In genomic region chr6:52260654-52261575, GRCm38 (mm10) we compare ENCODE assay signal across 8 mouse cellular contexts. TPM values are rescaled to one million over a fixed set of nuclear protein-coding genes. Genes with fewer than 3 reads are reported as not detected.
A peak's percentile ranks its signal among the peaks of the same experiment; 100 is the strongest.
DNase-seq lines count a peak whose midpoint lies in the region; ATAC-seq lines count a peak whose summit lies in the region.

Hoxa13 (minus strand) TSS chr6:52260880.

- H3K4me1 ChIP-seq in heart, embryonic 16.5 days (ENCODE audit: control insufficient read depth, insufficient read depth, low read length): peaks cover 10% of the 10 kb centered on the region
- peaks cover 14% of the 10 kb centered on the region for H3K4me1 ChIP-seq in hindbrain, embryonic 15.5 days (replicated peaks)
- H3K4me1 ChIP-seq in midbrain, embryonic 14.5 days (ENCODE audit: control insufficient read depth, insufficient read depth, low read length): no peaks in the 10 kb centered on the region

- peak; percentile 63; the same call in 1 of the 2 replicates for ATAC-seq in heart, embryonic 16.5 days (replicated peaks; ENCODE audit: extremely low read depth, insufficient read depth, low FRiP score)
- ATAC-seq in hindbrain, embryonic 15.5 days (ENCODE audit: low FRiP score, low read depth): no peak
- no peak; the same call in 1 of the 2 replicates for ATAC-seq in midbrain, embryonic 14.5 days (ENCODE audit: low FRiP score, low TSS enrichment)
- ATAC-seq in megakaryocyte progenitor cell, adult 5-6 weeks (replicated peaks; ENCODE audit: poor library complexity): no peak

- H3K9me3 ChIP-seq in heart, embryonic 16.5 days (replicated peaks; ENCODE audit: control insufficient read depth, low read length): no peaks in the 10 kb centered on the region
- H3K9me3 ChIP-seq in hindbrain, embryonic 15.5 days: no peaks in the 10 kb centered on the region
- no peaks in the 10 kb centered on the region for H3K9me3 ChIP-seq in midbrain, embryonic 14.5 days (ENCODE audit: control insufficient read depth, low read length)

- H3K9ac ChIP-seq in heart, embryonic 16.5 days (ENCODE audit: low read length): no peak within 1 kb of the TSS
- no peak within 1 kb of the TSS for H3K9ac ChIP-seq in hindbrain, embryonic 15.5 days
- H3K9ac ChIP-seq in midbrain, embryonic 14.5 days (replicated peaks; ENCODE audit: low read length): no peak within 1 kb of the TSS

- H3K36me3 ChIP-seq in heart, embryonic 16.5 days (ENCODE audit: control insufficient read depth, insufficient read depth): no peaks in the 10 kb centered on the region
- H3K36me3 ChIP-seq in hindbrain, embryonic 15.5 days: no peaks in the 10 kb centered on the region
- no peaks in the 10 kb centered on the region for H3K36me3 ChIP-seq in midbrain, embryonic 14.5 days (ENCODE audit: control insufficient read depth, insufficient read depth, low read length)

- peak within 1 kb of the TSS; percentile 74 for H3K4me2 ChIP-seq in heart, embryonic 16.5 days (ENCODE audit: low read depth, low read length)
- peak within 1 kb of the TSS; percentile 44 for H3K4me2 ChIP-seq in hindbrain, embryonic 15.5 days
- H3K4me2 ChIP-seq in midbrain, embryonic 14.5 days (ENCODE audit: low read length): peak within 1 kb of the TSS; percentile 36

- DNase-seq in heart, adult 18-20 months: no peak
- DNase-seq in ZHBTc4 (ENCODE audit: low read depth, low spot score): peak; percentile 76
- no peak for DNase-seq in midbrain, embryonic 14.5 days
- DNase-seq in frontal cortex, postnatal 36 days (ENCODE audit: low spot score in 2 of 2): no peak
- DNase-seq in natural killer cell, adult 2 months (ENCODE audit: low spot score in 2 of 2): no peak

- WGBS in heart, embryonic 16.5 days: 1% methylated on average over 40 of the region's 72 CpGs
- WGBS in hindbrain, embryonic 15.5 days: under 1% methylated on average over 50 of the region's 72 CpGs
- under 1% methylated on average over 55 of the region's 72 CpGs for WGBS in midbrain, embryonic 14.5 days

- peak within 1 kb of the TSS; percentile 55 for H3K4me3 ChIP-seq in heart, embryonic 16.5 days (ENCODE audit: low read length)
- peak within 1 kb of the TSS; percentile 17 for H3K4me3 ChIP-seq in hindbrain, embryonic 15.5 days
- H3K4me3 ChIP-seq in midbrain, embryonic 14.5 days (replicated peaks; ENCODE audit: low read depth, low read length): 0 out of 2 replicates have a peak within 1 kb of the TSS, but pooled peaks have one; percentile 12

- H3K27ac ChIP-seq in heart, embryonic 16.5 days (ENCODE audit: low read length): no peak within 1 kb of the TSS
- no peak within 1 kb of the TSS for H3K27ac ChIP-seq in hindbrain, embryonic 15.5 days (replicated peaks)
- H3K27ac ChIP-seq in midbrain, embryonic 14.5 days (replicated peaks; ENCODE audit: low read depth, low read length): no peak within 1 kb of the TSS

- H3K27me3 ChIP-seq in heart, embryonic 16.5 days (ENCODE audit: control insufficient read depth, insufficient read depth, low read length): peaks cover 76% of the 10 kb centered on the region
- peaks cover 82% of the 10 kb centered on the region for H3K27me3 ChIP-seq in hindbrain, embryonic 15.5 days
- H3K27me3 ChIP-seq in midbrain, embryonic 14.5 days (ENCODE audit: control insufficient read depth, insufficient read depth, low read length): peaks cover 92% of the 10 kb centered on the region

RNA-seq across cellular contexts. Expression of gene Hoxa13, which starts in this region (rescaled TPM):
- not detected in 2 replicates for polyA plus RNA-seq in heart, embryonic 16.5 days (2015; fragmentation: Nextera tagmentation; extraction: Ambion mirVana)
- total RNA-seq in heart, adult 18-20 months (2021): not detected
- 0.07 TPM in 1 of 2 replicates, not detected in the other for polyA plus RNA-seq in hindbrain, embryonic 15.5 days (2015; fragmentation: Nextera tagmentation; extraction: Ambion mirVana)
- polyA plus RNA-seq in midbrain, embryonic 14.5 days (2014; fragmentation: Nextera tagmentation; extraction: Ambion mirVana): not detected in 2 replicates
- not detected in 2 replicates for total RNA-seq in megakaryocyte progenitor cell, adult 5-6 weeks (2015)
- total RNA-seq in megakaryocyte progenitor cell, adult 5-6 weeks (2017): not detected in 2 replicates

Comparison
In these comparisons a context has a peak if more than half of its experiments do, and no peak if none do; other contexts are left out.
1. Peak in ATAC-seq, H3K4me3 ChIP-seq and H3K4me2 ChIP-seq in heart, embryonic 16.5 days; RNA of the gene not detected or under 1 TPM.